Mouse (Mus musculus): ENCODE data around the gene Jhy. TPM values are rescaled to one million over a fixed set of nuclear protein-coding genes. Genes with fewer than 3 reads are reported as not detected.

Gene Jhy
- polyA plus RNA-seq, 1 experiment from 2014 or later = 0.15 TPM

GRCm38 (mm10) chr9:40874961-40875360, 89.0 kb downstream of the Jhy start:
- ATAC-seq = no peak
- no peaks in the 10 kb centered on the region for H3K9me3 ChIP-seq (ENCODE audit: control insufficient read depth, low read length)

GRCm38 (mm10) chr9:40873556-40874470, 90.1 kb downstream of the Jhy start, which contains the start of gene Bsx:
Gene Bsx, plus strand, starts transcription at chr9:40874127.
- Histone ChIP-seq H3K4me3 (replicated peaks; ENCODE audit: low read length) (no peak within 1 kb of the TSS), H3K9me3 (ENCODE audit: control insufficient read depth, low read length) (no peaks in the 10 kb centered on the region), H3K4me1 (replicated peaks; ENCODE audit: control insufficient read depth, insufficient read depth, low read length) (peaks cover 16% of the 10 kb centered on the region), H3K4me2 (ENCODE audit: low read length) (no peak within 1 kb of the TSS), H3K27me3 (replicated peaks; ENCODE audit: control insufficient read depth, insufficient read depth, low read length) (peaks cover 56% of the 10 kb centered on the region), H3K9ac (replicated peaks; ENCODE audit: low read depth, low read length) (no peak within 1 kb of the TSS), H3K36me3 (ENCODE audit: control insufficient read depth, insufficient read depth) (no peaks in the 10 kb centered on the region), H3K27ac (ENCODE audit: low read length) (no peak within 1 kb of the TSS)
- peak; percentile 75 for ATAC-seq
- WGBS = 2% methylated on average over 32 of the region's 32 CpGs

More at GRCm38 (mm10) chr9:40874961-40875360, 89.0 kb downstream of the Jhy start:
- Histone ChIP-seq H3K36me3 (ENCODE audit: control insufficient read depth, insufficient read depth) (no peaks in the 10 kb centered on the region), H3K4me2 (ENCODE audit: low read length) (no peak overlapping the region), H3K4me1 (replicated peaks; ENCODE audit: control insufficient read depth, insufficient read depth, low read length) (peaks cover 16% of the 10 kb centered on the region), H3K27me3 (replicated peaks; ENCODE audit: control insufficient read depth, insufficient read depth, low read length) (peaks cover 62% of the 10 kb centered on the region), H3K27ac (ENCODE audit: low read length) (no peak overlapping the region), H3K9ac (replicated peaks; ENCODE audit: low read depth, low read length) (no peak overlapping the region), H3K4me3 (replicated peaks; ENCODE audit: low read length) (no peak overlapping the region)
- 3% methylated on average over 4 of the region's 4 CpGs for WGBS

DNA sequence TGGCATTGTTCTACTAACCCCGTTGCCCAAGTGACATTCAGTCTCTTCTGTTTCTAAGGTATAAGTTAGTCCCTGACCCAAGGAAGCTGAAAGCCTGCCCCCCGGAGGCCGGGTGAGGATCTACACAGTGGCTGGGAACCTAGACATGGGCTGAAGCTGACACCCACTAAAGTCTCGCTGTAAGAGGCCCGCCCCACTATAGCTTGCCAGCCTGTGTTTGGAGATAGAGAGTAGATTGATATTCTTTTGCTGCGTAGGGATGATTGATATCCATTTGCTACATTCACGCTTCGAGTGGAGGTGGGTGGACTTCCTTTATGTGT, 91.8 kb downstream of the Jhy start:
- no peak for ATAC-seq
- Histone ChIP-seq H3K36me3 (ENCODE audit: control insufficient read depth, insufficient read depth) (no peaks in the 10 kb centered on the region), H3K4me2 (ENCODE audit: low read length) (no peak overlapping the region; the same call in 1 of the 2 replicates), H3K4me3 (replicated peaks; ENCODE audit: low read length) (no peak overlapping the region; the same call in 1 of the 2 replicates), H3K27me3 (replicated peaks; ENCODE audit: control insufficient read depth, insufficient read depth, low read length) (peaks cover 52% of the 10 kb centered on the region), H3K4me1 (replicated peaks; ENCODE audit: control insufficient read depth, insufficient read depth, low read length) (peaks cover 8% of the 10 kb centered on the region; the same call in 1 of the 2 replicates), H3K9ac (replicated peaks; ENCODE audit: low read depth, low read length) (no peak overlapping the region), H3K27ac (ENCODE audit: low read length) (no peak overlapping the region), H3K9me3 (ENCODE audit: control insufficient read depth, low read length) (no peaks in the 10 kb centered on the region)
- WGBS = 3% methylated on average over 8 of the region's 8 CpGs

- H3K27me3 ChIP-seq (replicated peaks; ENCODE audit: control insufficient read depth, insufficient read depth, low read length) = peaks cover 49% of the 10 kb centered on the region
- H3K4me2 ChIP-seq (ENCODE audit: low read length) = peak overlapping the region; percentile 32; the same call in 1 of the 2 replicates
- H3K9ac ChIP-seq (replicated peaks; ENCODE audit: low read depth, low read length) = no peak overlapping the region
- H3K4me3 ChIP-seq (replicated peaks; ENCODE audit: low read length) = peak overlapping the region; percentile 23
- H3K36me3 ChIP-seq (ENCODE audit: control insufficient read depth, insufficient read depth) = no peaks in the 10 kb centered on the region
- WGBS = under 1% methylated on average over 34 of the region's 34 CpGs
- H3K9me3 ChIP-seq (ENCODE audit: control insufficient read depth, low read length) = no peaks in the 10 kb centered on the region
- no peak overlapping the region for H3K27ac ChIP-seq (ENCODE audit: low read length)
- no peak for ATAC-seq
- H3K4me1 ChIP-seq (replicated peaks; ENCODE audit: control insufficient read depth, insufficient read depth, low read length) = peaks cover 8% of the 10 kb centered on the region; the same call in 1 of the 2 replicates
Observed at GRCm38 (mm10) chr9:40871369-40872155, 92.4 kb downstream of the Jhy start.

DNA sequence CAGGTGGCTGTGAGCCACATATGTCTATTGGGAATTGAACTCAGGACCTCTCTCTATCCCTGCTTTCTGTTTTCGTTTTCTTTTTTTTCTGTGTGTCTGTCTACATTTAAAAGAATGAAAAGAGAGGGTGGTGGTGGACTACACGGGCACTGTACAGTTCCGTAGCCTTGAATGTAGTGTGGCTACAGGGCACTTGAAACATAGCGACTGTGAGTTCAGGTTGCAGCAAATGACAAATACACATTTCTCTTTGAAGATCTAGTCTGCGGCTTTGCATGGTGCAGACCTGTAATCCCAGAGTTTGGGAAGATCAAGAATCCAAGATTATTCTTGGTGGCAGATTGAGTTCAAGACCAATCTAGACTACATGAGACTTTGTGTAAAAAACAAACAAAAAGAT, 93.6 kb downstream of the Jhy start:
- 81% methylated on average over 5 of the region's 5 CpGs for WGBS

DNA sequence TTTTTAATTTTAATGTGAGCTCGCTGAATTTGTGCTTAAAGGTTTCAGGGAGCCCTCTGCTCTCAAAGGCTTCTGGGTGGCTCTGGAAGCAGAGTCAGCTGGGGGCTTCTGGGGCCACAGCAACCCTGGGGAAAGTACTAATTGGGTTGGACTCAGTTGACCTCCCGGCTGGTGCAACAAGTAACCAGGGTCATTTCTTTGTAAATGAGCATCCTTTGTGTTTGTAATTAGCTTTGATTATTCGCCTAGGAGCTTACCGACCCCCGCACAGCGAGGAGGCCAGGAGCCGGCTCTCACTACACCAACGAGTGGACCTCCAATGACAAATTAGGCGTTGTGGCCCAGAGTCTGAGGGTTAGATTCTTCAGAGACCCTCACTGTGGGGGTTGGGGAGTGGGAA, 104.7 kb downstream of the Jhy start:
- ATAC-seq = peak; percentile 23; the same call in 1 of the 2 replicates
- no peaks in the 10 kb centered on the region for H3K9me3 ChIP-seq (ENCODE audit: control insufficient read depth, low read length)
- under 1% methylated on average over 9 of the region's 9 CpGs for WGBS
- peak overlapping the region; percentile 42 for H3K4me3 ChIP-seq (replicated peaks; ENCODE audit: low read length)
- peak overlapping the region; percentile 66 for H3K4me2 ChIP-seq (ENCODE audit: low read length)
- 0 out of 2 replicates have a peak overlapping the region, but pooled peaks have one; percentile 22 for H3K9ac ChIP-seq (replicated peaks; ENCODE audit: low read depth, low read length)
- H3K36me3 ChIP-seq (ENCODE audit: control insufficient read depth, insufficient read depth) = no peaks in the 10 kb centered on the region
- H3K27ac ChIP-seq (ENCODE audit: low read length) = no peak overlapping the region
- peaks cover 49% of the 10 kb centered on the region for H3K27me3 ChIP-seq (replicated peaks; ENCODE audit: control insufficient read depth, insufficient read depth, low read length)
- H3K4me1 ChIP-seq (replicated peaks; ENCODE audit: control insufficient read depth, insufficient read depth, low read length) = peaks cover 8% of the 10 kb centered on the region; the same call in 1 of the 2 replicates

More for the DNA sequence above, 93.6 kb downstream of the Jhy start:
- Histone ChIP-seq H3K9ac (replicated peaks; ENCODE audit: low read depth, low read length) (no peak overlapping the region), H3K4me1 (replicated peaks; ENCODE audit: control insufficient read depth, insufficient read depth, low read length) (peaks cover 8% of the 10 kb centered on the region; the same call in 1 of the 2 replicates), H3K9me3 (ENCODE audit: control insufficient read depth, low read length) (no peaks in the 10 kb centered on the region), H3K36me3 (ENCODE audit: control insufficient read depth, insufficient read depth) (no peaks in the 10 kb centered on the region), H3K27me3 (replicated peaks; ENCODE audit: control insufficient read depth, insufficient read depth, low read length) (peaks cover 46% of the 10 kb centered on the region), H3K4me3 (replicated peaks; ENCODE audit: low read length) (no peak overlapping the region), H3K4me2 (ENCODE audit: low read length) (no peak overlapping the region), H3K27ac (ENCODE audit: low read length) (no peak overlapping the region)
- ATAC-seq = no peak

- ATAC-seq = peak; percentile 45
- Histone ChIP-seq H3K9ac (replicated peaks; ENCODE audit: low read depth, low read length) (0 out of 2 replicates have a peak overlapping the region, but pooled peaks have one; percentile 22), H3K4me3 (replicated peaks; ENCODE audit: low read length) (peak overlapping the region; percentile 42), H3K4me2 (ENCODE audit: low read length) (peak overlapping the region; percentile 66), H3K27me3 (replicated peaks; ENCODE audit: control insufficient read depth, insufficient read depth, low read length) (peaks cover 52% of the 10 kb centered on the region), H3K9me3 (ENCODE audit: control insufficient read depth, low read length) (no peaks in the 10 kb centered on the region), H3K4me1 (replicated peaks; ENCODE audit: control insufficient read depth, insufficient read depth, low read length) (peaks cover 8% of the 10 kb centered on the region; the same call in 1 of the 2 replicates), H3K36me3 (ENCODE audit: control insufficient read depth, insufficient read depth) (no peaks in the 10 kb centered on the region), H3K27ac (ENCODE audit: low read length) (no peak overlapping the region)
- WGBS = 2% methylated on average over 21 of the region's 21 CpGs
Observed at GRCm38 (mm10) chr9:40858461-40859160, 105.3 kb downstream of the Jhy start.

GRCm38 (mm10) chr9:40851515-40851914, 112.4 kb downstream of the Jhy start:
- 13% methylated on average over 2 of the region's 2 CpGs for WGBS
- Histone ChIP-seq H3K27me3 (replicated peaks; ENCODE audit: control insufficient read depth, insufficient read depth, low read length) (peaks cover 25% of the 10 kb centered on the region), H3K36me3 (ENCODE audit: control insufficient read depth, insufficient read depth) (no peaks in the 10 kb centered on the region), H3K4me1 (replicated peaks; ENCODE audit: control insufficient read depth, insufficient read depth, low read length) (no peaks in the 10 kb centered on the region), H3K9ac (replicated peaks; ENCODE audit: low read depth, low read length) (no peak overlapping the region), H3K27ac (ENCODE audit: low read length) (no peak overlapping the region), H3K4me3 (replicated peaks; ENCODE audit: low read length) (no peak overlapping the region), H3K9me3 (ENCODE audit: control insufficient read depth, low read length) (no peaks in the 10 kb centered on the region), H3K4me2 (ENCODE audit: low read length) (no peak overlapping the region)
- no peak for ATAC-seq

All from forebrain, embryonic 16.5 days (tissue).